Mouse (Mus musculus) forebrain, embryonic 13.5 days (tissue): ENCODE results near the gene Cldn4. TPM values are rescaled to one million over a fixed set of nuclear protein-coding genes. Genes with fewer than 3 reads are reported as not detected.

ENCODE experiments used
- ATAC-seq: fragments of 200-750 bp; cut with Nextera tagmentation; 2 replicates; pipeline ENCODE4 v1.8.0; 2017
- H3K27ac ChIP-seq: fragments of 300-500 bp; sonication (generic); 2 replicates; pipeline ENCODE4 v1.5.1; 2015; ENCODE audit warnings: inconsistent platforms, mild to moderate bottlenecking, moderate library complexity
- H3K27me3 ChIP-seq: fragments of 300-500 bp; sonication (generic); 2 replicates; pipeline ENCODE4 v1.6.1; 2015; ENCODE audit warnings: mild to moderate bottlenecking, inconsistent platforms
- H3K36me3 ChIP-seq: fragments of 300-500 bp; sonication (generic); 2 replicates; pipeline ENCODE4 v1.6.1; 2015; ENCODE audit warnings: mild to moderate bottlenecking, inconsistent platforms; ENCODE audit not compliant: poor library complexity, severe bottlenecking
- H3K4me1 ChIP-seq: fragments of 300-500 bp; sonication (generic); 2 replicates; pipeline ENCODE4 v1.6.1; 2015; ENCODE audit warnings: inconsistent platforms
- H3K4me2 ChIP-seq: fragments of 300-500 bp; sonication (generic); 2 replicates; pipeline ENCODE4 v1.6.1; 2015; ENCODE audit warnings: inconsistent platforms, mild to moderate bottlenecking, moderate library complexity
- H3K4me3 ChIP-seq: fragments of 300-500 bp; sonication (generic); 2 replicates; pipeline ENCODE4 v1.5.1; 2015; ENCODE audit warnings: mild to moderate bottlenecking, inconsistent platforms
- H3K9ac ChIP-seq: fragments of 300-500 bp; sonication (generic); 2 replicates; pipeline ENCODE4 v1.6.1; 2015; ENCODE audit warnings: mild to moderate bottlenecking, inconsistent platforms
- H3K9me3 ChIP-seq: fragments of 300-500 bp; sonication (generic); replicated peaks from 2 replicates; pipeline ENCODE4 v1.6.1; 2016; ENCODE audit warnings: inconsistent platforms
- WGBS: fragments of 180-500 bp; shearing (Covaris S2); methylation state at CpG from one replicate; pipeline ENCODE4 v1.1.7; 2015; 5-methylcytosine and 5-hydroxymethylcytosine counted together
- polyA plus RNA-seq: library from polyadenylated mRNA; unstranded; fragments of >200 nt; fragmentation: Nextera tagmentation; extraction: Ambion mirVana; gene quantifications from 2 replicates; pipeline ENCODE4 v1.2.1, GENCODE M21; 2015

Gene Cldn4
- polyA plus RNA-seq, 1 experiment from 2014 or later = not detected

DNA sequence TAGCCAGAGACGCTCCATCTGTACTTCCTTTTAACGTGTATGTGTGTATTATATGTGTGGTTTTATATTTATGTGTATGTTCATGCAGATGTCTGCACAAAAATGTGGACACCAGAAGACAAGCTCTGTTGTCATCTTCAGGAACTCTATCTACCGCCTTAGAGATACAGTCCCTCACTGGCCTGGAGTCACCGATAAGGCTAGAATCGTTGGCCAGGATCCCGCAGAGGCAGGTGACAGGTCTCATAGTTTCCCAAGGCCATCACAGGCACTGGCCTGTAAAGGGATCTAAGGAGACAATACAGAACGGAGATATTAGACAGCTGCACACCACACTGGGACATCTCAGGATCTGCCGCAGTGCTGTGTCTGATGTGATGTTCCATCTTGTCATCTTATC is 25.6 kb downstream of the Cldn4 start:
- no peak for ATAC-seq
- Histone ChIP-seq H3K27me3 (no peaks in the 10 kb centered on the region), H3K4me1 (no peaks in the 10 kb centered on the region; the same call in 1 of the 2 replicates), H3K36me3 (no peaks in the 10 kb centered on the region), H3K4me3 (no peak overlapping the region), H3K9me3 (no peaks in the 10 kb centered on the region), H3K4me2 (no peak overlapping the region), H3K9ac (no peak overlapping the region), H3K27ac (no peak overlapping the region)
- 87% methylated on average over 8 of the region's 8 CpGs for WGBS

DNA sequence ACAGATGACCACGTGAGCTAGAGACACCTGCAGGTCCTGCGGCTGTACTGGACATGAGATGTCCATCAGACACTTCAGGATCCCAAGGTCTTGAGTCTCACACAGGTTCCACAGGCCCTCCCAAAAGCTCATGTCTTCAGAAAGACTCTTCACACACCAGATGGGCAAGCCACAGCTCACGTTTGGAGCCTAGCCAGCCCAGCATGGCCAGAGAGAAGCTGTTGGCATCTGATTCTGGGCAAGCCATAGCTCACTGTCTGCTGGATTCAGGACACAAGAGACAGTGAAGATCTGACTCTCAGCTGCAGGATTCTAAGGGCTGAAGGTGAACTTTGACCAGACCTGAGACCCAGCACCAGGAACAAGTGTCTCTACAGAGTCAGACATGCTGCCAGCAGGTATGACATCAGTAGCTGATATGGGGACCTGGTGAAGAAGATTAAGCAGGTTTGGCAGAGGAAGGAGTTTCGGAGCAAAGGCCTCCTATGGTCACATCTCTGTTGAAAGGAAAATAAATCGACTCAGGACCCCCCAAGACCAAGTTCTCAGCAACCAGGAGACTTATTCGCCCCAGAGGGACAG is 26.5 kb downstream of the Cldn4 start:
- no peaks in the 10 kb centered on the region for H3K36me3 ChIP-seq

DNA sequence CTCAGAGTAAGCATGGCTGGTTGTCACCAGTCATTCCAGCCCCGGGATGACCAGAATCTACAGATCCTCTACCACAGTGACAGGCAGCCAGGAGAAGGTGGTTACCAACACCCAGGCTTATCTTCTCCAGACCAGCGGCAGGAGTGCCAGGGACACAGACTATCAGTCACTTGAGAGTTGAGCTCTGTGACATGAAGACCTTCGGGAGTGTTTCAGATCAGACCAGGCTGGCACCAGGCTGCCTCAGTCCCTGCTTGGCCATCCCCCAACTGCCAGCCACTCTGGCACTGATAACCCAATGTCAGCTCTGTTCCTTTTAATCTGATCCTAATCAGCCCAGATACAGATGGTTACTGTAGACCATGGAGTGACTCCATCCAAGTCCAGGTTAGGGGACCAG is 27.6 kb downstream of the Cldn4 start:
- Histone ChIP-seq H3K27me3 (no peaks in the 10 kb centered on the region; the same call in 1 of the 2 replicates), H3K9ac (no peak overlapping the region), H3K4me2 (no peak overlapping the region), H3K36me3 (no peaks in the 10 kb centered on the region), H3K4me1 (no peaks in the 10 kb centered on the region; the same call in 1 of the 2 replicates), H3K9me3 (no peaks in the 10 kb centered on the region), H3K4me3 (no peak overlapping the region), H3K27ac (no peak overlapping the region)
- ATAC-seq = no peak
- 97% methylated on average over 3 of the region's 3 CpGs for WGBS

More for the DNA sequence above, 26.5 kb downstream of the Cldn4 start:
- no peak overlapping the region for H3K27ac ChIP-seq
- no peak overlapping the region for H3K4me2 ChIP-seq
- H3K4me1 ChIP-seq = no peaks in the 10 kb centered on the region; the same call in 1 of the 2 replicates
- no peak overlapping the region for H3K4me3 ChIP-seq
- ATAC-seq = no peak
- H3K27me3 ChIP-seq = no peaks in the 10 kb centered on the region; the same call in 1 of the 2 replicates
- H3K9ac ChIP-seq = no peak overlapping the region
- no peaks in the 10 kb centered on the region for H3K9me3 ChIP-seq
- 69% methylated on average over 6 of the region's 6 CpGs for WGBS

DNA sequence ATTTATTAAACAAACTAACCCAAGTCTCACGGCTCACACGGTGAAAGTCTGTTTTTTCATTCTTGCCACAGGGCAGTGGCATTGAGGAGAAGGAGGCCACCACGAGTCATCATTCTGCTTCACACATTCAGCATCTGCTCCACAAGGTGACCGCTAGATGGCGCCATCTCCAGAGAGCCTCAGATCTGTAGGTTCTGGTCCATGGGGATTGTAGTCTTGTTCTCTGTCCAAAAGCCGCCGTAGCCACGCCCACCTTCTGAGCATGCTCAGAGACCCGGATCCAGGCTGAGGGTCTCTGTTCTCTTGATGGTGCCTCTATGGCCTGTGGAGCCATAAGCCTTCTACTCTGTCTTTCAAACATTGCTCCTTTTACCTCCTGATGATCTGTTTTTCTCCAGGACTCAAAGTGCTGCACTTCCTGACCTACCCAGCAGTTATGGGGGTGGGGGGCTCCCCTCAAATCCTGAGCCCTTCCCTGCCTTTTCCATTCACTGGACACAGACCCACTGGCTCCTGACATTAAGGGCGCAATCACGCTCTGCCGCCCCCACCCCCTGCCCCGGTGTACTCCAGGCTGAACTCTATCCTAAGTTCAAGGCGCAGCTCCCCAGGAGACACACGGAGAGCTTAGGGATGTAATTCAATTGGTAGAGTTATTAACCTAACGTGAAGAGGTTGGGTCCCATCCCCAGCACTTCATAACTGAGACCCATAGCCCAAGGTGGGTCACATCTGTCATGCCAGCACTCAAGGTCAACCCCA is 28.5 kb downstream of the Cldn4 start:
- no peak for ATAC-seq
- no peaks in the 10 kb centered on the region for H3K9me3 ChIP-seq
- no peaks in the 10 kb centered on the region; the same call in 1 of the 2 replicates for H3K4me1 ChIP-seq
- no peaks in the 10 kb centered on the region for H3K36me3 ChIP-seq
- 52% methylated on average over 16 of the region's 16 CpGs for WGBS
- H3K4me3 ChIP-seq = no peak overlapping the region
- no peak overlapping the region for H3K9ac ChIP-seq
- no peaks in the 10 kb centered on the region; the same call in 1 of the 2 replicates for H3K27me3 ChIP-seq
- no peak overlapping the region for H3K27ac ChIP-seq
- H3K4me2 ChIP-seq = no peak overlapping the region

DNA sequence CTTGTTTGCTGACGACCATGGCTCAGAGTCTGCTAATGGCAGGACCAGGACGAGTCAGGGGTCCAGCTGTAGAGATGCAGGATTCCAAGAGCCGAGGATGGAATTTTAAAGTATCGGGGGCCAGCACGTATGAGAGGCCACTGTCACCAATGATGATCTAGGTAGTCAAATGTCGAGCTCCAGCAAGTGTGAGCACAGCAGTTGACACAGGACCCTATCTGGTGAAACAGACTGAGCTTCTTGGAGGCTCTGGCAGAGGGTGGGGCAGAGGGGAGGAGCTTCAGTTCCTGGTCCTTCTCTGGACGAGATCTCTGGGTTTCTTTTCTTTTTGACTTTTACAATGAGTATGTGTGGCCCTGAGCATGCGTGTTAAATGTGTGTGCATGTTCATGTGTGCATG is 31.4 kb downstream of the Cldn4 start, which contains the start of gene Cldn13:
TSS of gene Cldn13 (minus strand) at position 216 of the 400 bp plus-strand sequence.
- Histone ChIP-seq H3K27ac (no peak within 1 kb of the TSS), H3K4me3 (no peak within 1 kb of the TSS), H3K36me3 (no peaks in the 10 kb centered on the region), H3K9me3 (no peaks in the 10 kb centered on the region), H3K27me3 (peaks cover 3% of the 10 kb centered on the region; the same call in 1 of the 2 replicates), H3K4me2 (no peak within 1 kb of the TSS), H3K9ac (no peak within 1 kb of the TSS), H3K4me1 (no peaks in the 10 kb centered on the region; the same call in 1 of the 2 replicates)
- no peak for ATAC-seq
- WGBS = 84% methylated on average over 8 of the region's 8 CpGs

DNA sequence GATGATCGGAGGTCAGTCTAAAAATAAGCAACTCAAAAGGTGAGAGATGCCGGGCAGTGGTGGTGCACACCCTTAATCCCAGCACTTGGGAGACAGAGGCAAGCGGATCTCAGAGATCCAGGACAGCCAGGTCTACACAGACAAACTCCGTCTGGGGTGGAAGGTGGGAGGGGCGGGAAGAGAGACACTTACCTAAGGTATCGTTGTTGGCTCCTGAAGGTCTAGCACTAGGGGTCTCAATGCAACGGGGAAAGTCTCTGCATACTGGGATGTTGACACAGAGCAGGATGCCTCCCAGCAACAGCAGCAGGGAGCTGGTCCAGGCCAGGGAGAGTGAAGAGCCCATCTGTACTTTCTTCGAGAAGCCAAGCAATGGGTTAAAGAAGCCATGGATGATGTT is 32.2 kb downstream of the Cldn4 start:
- 90% methylated on average over 8 of the region's 8 CpGs for WGBS

DNA sequence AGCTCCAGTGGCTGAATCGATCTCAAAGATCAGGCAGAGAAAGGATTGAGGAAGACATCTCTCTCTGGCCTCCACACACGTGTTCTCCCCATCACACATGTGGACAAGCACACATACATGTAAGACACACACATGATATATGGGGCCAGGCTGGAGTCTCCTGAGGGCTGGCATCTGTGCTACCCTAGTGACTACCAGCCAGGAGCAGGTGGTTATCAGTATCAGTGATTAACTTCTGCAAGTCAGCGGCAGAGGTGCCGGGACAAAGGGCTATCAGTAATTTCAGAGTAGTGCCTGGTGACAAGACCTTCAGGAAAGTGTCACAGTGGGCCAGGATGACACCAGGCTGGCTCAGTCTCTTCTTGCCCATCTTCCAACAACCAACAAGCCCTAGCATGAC is 33.0 kb downstream of the Cldn4 start:
- Histone ChIP-seq H3K4me1 (no peaks in the 10 kb centered on the region), H3K27me3 (peaks cover 3% of the 10 kb centered on the region; the same call in 1 of the 2 replicates), H3K9me3 (no peaks in the 10 kb centered on the region), H3K4me2 (no peak overlapping the region), H3K36me3 (no peaks in the 10 kb centered on the region), H3K27ac (no peak overlapping the region), H3K4me3 (no peak overlapping the region), H3K9ac (no peak overlapping the region)
- ATAC-seq = no peak
- 95% methylated on average over 4 of the region's 4 CpGs for WGBS

More for the DNA sequence above, 32.2 kb downstream of the Cldn4 start:
- Histone ChIP-seq H3K36me3 (no peaks in the 10 kb centered on the region), H3K9me3 (no peaks in the 10 kb centered on the region), H3K27ac (no peak overlapping the region), H3K4me3 (no peak overlapping the region), H3K9ac (no peak overlapping the region), H3K27me3 (peaks cover 3% of the 10 kb centered on the region; the same call in 1 of the 2 replicates), H3K4me2 (no peak overlapping the region), H3K4me1 (no peaks in the 10 kb centered on the region)
- no peak for ATAC-seq

DNA sequence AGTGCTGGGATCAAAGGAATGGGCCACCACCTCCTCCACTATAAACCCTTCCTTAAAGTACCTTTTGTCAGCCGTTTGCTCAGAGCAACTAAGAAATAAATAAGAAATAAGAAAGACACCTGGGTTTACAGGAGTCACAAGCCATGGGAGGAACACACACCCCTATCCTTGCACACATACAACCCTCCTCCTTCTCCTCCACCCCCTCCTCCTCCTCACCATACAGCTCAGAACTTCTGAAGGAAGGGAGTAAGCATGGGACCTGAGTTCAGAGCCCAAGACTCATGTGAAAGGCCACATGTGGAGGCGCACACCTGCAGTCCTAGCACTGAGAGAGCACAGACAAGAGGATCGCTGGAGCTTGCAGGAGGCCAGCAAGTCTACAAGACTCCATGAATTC is 33.4 kb downstream of the Cldn4 start:
- Histone ChIP-seq H3K27me3 (peaks cover 3% of the 10 kb centered on the region; the same call in 1 of the 2 replicates), H3K9ac (no peak overlapping the region), H3K27ac (no peak overlapping the region), H3K4me3 (no peak overlapping the region), H3K36me3 (no peaks in the 10 kb centered on the region), H3K4me2 (no peak overlapping the region), H3K4me1 (no peaks in the 10 kb centered on the region), H3K9me3 (no peaks in the 10 kb centered on the region)
- 74% methylated on average over 3 of the region's 3 CpGs for WGBS
- no peak for ATAC-seq

DNA sequence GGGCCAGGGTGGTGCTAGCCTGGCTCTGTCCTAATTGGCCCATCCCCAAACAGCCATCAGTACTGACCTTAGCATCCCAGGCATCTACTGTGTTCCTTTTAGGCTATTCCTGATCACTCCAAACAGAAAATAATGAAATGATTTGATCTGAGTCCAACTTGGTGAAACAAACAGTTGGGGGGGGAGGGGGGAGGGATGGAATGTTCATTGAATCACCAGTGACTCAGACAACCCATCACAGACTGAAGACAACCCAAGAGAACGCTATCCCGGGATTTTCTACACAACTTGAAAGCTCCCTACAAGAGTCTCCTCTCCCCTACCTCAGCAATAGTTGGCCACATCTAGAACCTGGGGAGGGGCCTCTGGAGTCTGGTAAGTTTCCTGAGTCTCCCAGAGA is 34.8 kb downstream of the Cldn4 start:
- Histone ChIP-seq H3K9ac (no peak overlapping the region), H3K4me1 (no peaks in the 10 kb centered on the region), H3K4me3 (no peak overlapping the region), H3K27me3 (peaks cover 3% of the 10 kb centered on the region; the same call in 1 of the 2 replicates), H3K9me3 (no peaks in the 10 kb centered on the region), H3K27ac (no peak overlapping the region), H3K4me2 (no peak overlapping the region), H3K36me3 (no peaks in the 10 kb centered on the region)
- ATAC-seq = no peak
- 87% methylated on average over 2 of the region's 2 CpGs for whole genome bisulfite sequencing

DNA sequence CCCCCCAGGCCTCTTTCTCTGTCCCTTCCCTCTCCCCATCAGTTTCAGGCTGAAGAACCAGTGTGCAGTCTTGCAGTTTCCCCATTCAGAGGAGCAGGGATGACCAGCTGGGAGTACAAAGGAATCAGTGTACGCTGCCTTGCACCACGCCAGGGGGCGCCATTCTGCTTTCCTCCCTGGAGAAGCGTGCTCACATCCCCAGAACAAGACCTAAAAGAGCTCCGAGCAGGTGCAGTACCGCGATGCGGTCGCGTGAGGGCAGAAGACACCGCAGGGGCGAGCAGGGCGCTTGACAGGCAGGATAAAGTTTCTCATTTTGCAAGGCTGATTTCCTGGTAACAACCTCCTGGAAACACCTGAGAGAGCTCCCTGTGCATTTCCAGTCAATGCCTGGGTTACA is 39.6 kb downstream of the Cldn4 start:
- Histone ChIP-seq H3K36me3 (no peaks in the 10 kb centered on the region), H3K4me1 (no peaks in the 10 kb centered on the region), H3K4me3 (no peak overlapping the region), H3K9ac (no peak overlapping the region), H3K9me3 (no peaks in the 10 kb centered on the region), H3K27ac (no peak overlapping the region), H3K4me2 (no peak overlapping the region), H3K27me3 (no peaks in the 10 kb centered on the region)
- ATAC-seq = peak; percentile 75; the same call in 1 of the 2 replicates
- WGBS = 0% methylated on average over 13 of the region's 13 CpGs

DNA sequence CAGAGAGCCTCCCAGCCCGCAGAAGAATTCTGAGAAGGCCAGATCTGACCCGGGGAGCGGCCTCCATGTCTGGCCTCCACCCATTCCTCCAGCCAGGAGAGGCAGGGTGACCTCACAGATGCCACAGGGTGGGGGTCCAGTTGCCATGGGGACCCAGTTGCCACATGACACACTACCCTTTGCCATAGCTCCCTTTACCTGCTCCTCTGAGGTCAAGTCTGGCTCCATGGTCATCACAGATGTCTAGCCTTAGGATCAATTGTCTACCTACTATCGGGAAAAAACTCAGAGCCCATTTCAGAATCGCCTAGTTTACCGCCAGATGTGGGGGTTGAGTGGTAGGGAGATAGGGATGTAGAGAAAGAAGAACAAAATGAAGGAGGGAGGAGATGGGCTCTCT is 40.1 kb downstream of the Cldn4 start, which contains the start of gene Tmem270:
TSS of gene Tmem270 (minus strand) at position 101 of the 400 bp plus-strand sequence.
- ATAC-seq = no peak
- Histone ChIP-seq H3K9ac (0 out of 2 replicates have a peak within 1 kb of the TSS, but pooled peaks have one; percentile 34), H3K4me3 (no peak within 1 kb of the TSS), H3K36me3 (no peaks in the 10 kb centered on the region), H3K4me1 (no peaks in the 10 kb centered on the region), H3K27ac (no peak within 1 kb of the TSS), H3K27me3 (no peaks in the 10 kb centered on the region), H3K9me3 (no peaks in the 10 kb centered on the region), H3K4me2 (no peak within 1 kb of the TSS)
- 83% methylated on average over 6 of the region's 6 CpGs for WGBS

DNA sequence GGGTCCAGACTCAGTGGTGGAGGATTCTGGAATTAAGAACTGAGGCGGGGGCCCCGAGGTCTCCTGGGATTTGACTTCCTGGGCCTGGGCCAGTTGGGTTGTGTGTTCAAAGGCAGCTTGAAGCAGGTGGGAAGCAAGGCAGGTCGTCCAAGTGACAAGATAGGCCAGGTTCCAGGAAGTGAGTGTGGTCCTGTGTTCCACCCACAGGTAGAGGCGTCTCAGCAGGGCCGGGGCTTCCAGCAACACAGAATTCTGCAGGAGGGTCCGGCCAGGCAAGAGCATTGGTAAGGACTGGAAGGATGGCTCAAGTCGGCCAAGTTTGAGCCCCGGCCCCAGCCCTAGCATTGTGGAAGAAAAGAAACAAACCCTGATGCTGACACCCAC is 45.1 kb downstream of the Cldn4 start:
- ATAC-seq = no peak
- H3K27ac ChIP-seq = no peak overlapping the region
- H3K9me3 ChIP-seq = no peaks in the 10 kb centered on the region
- H3K36me3 ChIP-seq = no peaks in the 10 kb centered on the region
- H3K4me1 ChIP-seq = 0 out of 2 replicates have a peak, but pooled peaks cover 3% of the 10 kb centered on the region
- no peaks in the 10 kb centered on the region for H3K27me3 ChIP-seq
- H3K4me2 ChIP-seq = no peak overlapping the region
- 77% methylated on average over 8 of the region's 8 CpGs for WGBS
- no peak overlapping the region for H3K4me3 ChIP-seq
- H3K9ac ChIP-seq = no peak overlapping the region
